Mouse (Mus musculus): ENCODE measurements around the gene Il31.

GRCm38 (mm10) chr5:123464638-123465037, 24.7 kb downstream of the Il31 start:
- no peak for TF ChIP-seq POLR2A (IDR thresholded peaks at IDR 0.05; ENCODE audit: extremely low read depth, insufficient read depth, low read length)
- no peak for TF ChIP-seq CTCF (IDR thresholded peaks at IDR 0.05; ENCODE audit: extremely low read depth, insufficient read depth, low read length)

Data from cortical plate, adult 2 months (tissue).